Mouse (Mus musculus): ENCODE results near the gene Cds2.
"Not testable (repeated sequence)": the region's sequence is repeated elsewhere in the genome, so short reads cannot be mapped to it uniquely, and the experiment has no call there.

Gene Cds2

GRCm38 (mm10) chr2:132291265-132291664 lies 28.3 kb downstream of the Cds2 start:
- DNase-seq (ENCODE audit: low spot score in 2 of 2), result no peak

GRCm38 (mm10) chr2:132292083-132292482 lies 29.1 kb downstream of the Cds2 start:
- peak; percentile 73 to 82 for DNase-seq (ENCODE audit: low spot score in 2 of 2)

GRCm38 (mm10) chr2:132293694-132294450 lies 30.9 kb downstream of the Cds2 start:
- no peak for DNase-seq (ENCODE audit: low spot score in 2 of 2)

- DNase-seq (ENCODE audit: low spot score in 2 of 2), result no peak
Measured at GRCm38 (mm10) chr2:132298250-132298649, 35.3 kb downstream of the Cds2 start.

GRCm38 (mm10) chr2:132301436-132301835 lies 38.5 kb downstream of the Cds2 start:
- no peak for DNase-seq (ENCODE audit: low spot score in 2 of 2)

GRCm38 (mm10) chr2:132305165-132305564 lies 42.2 kb downstream of the Cds2 start:
- no peak for DNase-seq (ENCODE audit: low spot score in 2 of 2)

- DNase-seq (ENCODE audit: low spot score in 2 of 2), result no peak
Measured at GRCm38 (mm10) chr2:132305988-132306387, 43.0 kb downstream of the Cds2 start.

- peak in 1 of 2 experiments; percentile 33 for DNase-seq (ENCODE audit: low spot score in 2 of 2)
Measured at GRCm38 (mm10) chr2:132307213-132307843, 44.4 kb downstream of the Cds2 start.

- no peak for DNase-seq (ENCODE audit: low spot score in 2 of 2)
Measured at GRCm38 (mm10) chr2:132308829-132309228, 45.9 kb downstream of the Cds2 start.

GRCm38 (mm10) chr2:132309398-132309930 lies 46.5 kb downstream of the Cds2 start:
- DNase-seq (ENCODE audit: low spot score in 2 of 2), result no peak

- no peak for DNase-seq (ENCODE audit: low spot score in 2 of 2)
Measured at GRCm38 (mm10) chr2:132312616-132313015, 49.7 kb downstream of the Cds2 start.

GRCm38 (mm10) chr2:132313568-132313967 lies 50.6 kb downstream of the Cds2 start:
- no peak for DNase-seq (ENCODE audit: low spot score in 2 of 2)

- not testable (repeated sequence) for DNase-seq (ENCODE audit: low spot score in 2 of 2)
Measured at GRCm38 (mm10) chr2:132314057-132314456, 51.1 kb downstream of the Cds2 start.

GRCm38 (mm10) chr2:132316041-132316808 lies 53.3 kb downstream of the Cds2 start:
- peak; percentile 35 to 49 for DNase-seq (ENCODE audit: low spot score in 2 of 2)

GRCm38 (mm10) chr2:132317178-132317577 lies 54.2 kb downstream of the Cds2 start:
- no peak for DNase-seq (ENCODE audit: low spot score in 2 of 2)

GRCm38 (mm10) chr2:132320516-132320915 lies 57.6 kb downstream of the Cds2 start:
- DNase-seq (ENCODE audit: low spot score in 2 of 2), result no peak

- no peak for DNase-seq (ENCODE audit: low spot score in 2 of 2)
Measured at GRCm38 (mm10) chr2:132323541-132323940, 60.6 kb downstream of the Cds2 start.

- DNase-seq (ENCODE audit: low spot score in 2 of 2), result no peak
Measured at GRCm38 (mm10) chr2:132337202-132337601, 74.3 kb downstream of the Cds2 start.

GRCm38 (mm10) chr2:132340350-132340749 lies 77.4 kb downstream of the Cds2 start:
- no peak for DNase-seq (ENCODE audit: low spot score in 2 of 2)

GRCm38 (mm10) chr2:132341293-132341692 lies 78.3 kb downstream of the Cds2 start:
- DNase-seq (ENCODE audit: low spot score in 2 of 2), result no peak

GRCm38 (mm10) chr2:132343846-132344245 lies 80.9 kb downstream of the Cds2 start:
- no peak for DNase-seq (ENCODE audit: low spot score in 2 of 2)
